ENCODE assay signal across 29 mouse cellular contexts in the genomic region with DNA sequence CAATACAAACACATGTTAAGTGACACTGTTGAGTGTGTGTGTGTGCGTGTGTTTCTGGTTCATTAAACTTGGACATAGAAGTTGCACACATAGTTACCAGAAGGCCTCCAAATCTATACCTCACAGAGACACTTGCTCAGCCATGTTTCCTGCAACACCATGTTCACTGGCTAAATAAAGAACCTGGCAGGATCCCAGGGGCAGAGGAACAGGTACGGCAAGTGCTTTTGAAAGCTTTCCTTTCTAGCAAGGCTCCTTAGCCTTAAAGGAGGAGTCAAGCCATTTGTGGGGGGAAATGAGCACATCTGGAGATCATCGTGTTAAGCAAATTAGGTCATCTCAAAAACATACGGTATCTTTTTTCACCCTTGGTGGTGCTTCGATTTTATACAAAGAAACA. TPM values are rescaled to one million over a fixed set of nuclear protein-coding genes. Genes with fewer than 3 reads are reported as not detected.
DNase-seq lines count a peak whose midpoint lies in the region; ATAC-seq and TF ChIP-seq lines count a peak whose summit lies in the region.
"Had no signal": no experiment of that assay in that cellular context is flagged by ENCODE, and none has a peak within 500 bp of the region (broad histone marks: within the 10 kb centered on the region; RNA-seq: fewer than 3 reads in every experiment).

No protein-coding gene starts in this region.

- H3K4me1 ChIP-seq in heart, adult 2 months (ENCODE audit: control insufficient read depth, insufficient read depth, low read length) = no peaks in the 10 kb centered on the region
- H3K4me1 ChIP-seq in lung, embryonic 14.5 days (ENCODE audit: insufficient read depth) = no peaks in the 10 kb centered on the region
- H3K4me1 ChIP-seq: hindbrain, embryonic 13.5 days had no signal

- ATAC-seq in lung, embryonic 14.5 days (ENCODE audit: insufficient read depth) = no peak
- ATAC-seq in megakaryocyte-erythroid progenitor cell, adult 5-6 weeks (replicated peaks; ENCODE audit: low FRiP score, low TSS enrichment, poor library complexity, severe bottlenecking) = no peak
- ATAC-seq: forebrain, embryonic 16.5 days; intestine, embryonic 16.5 days; midbrain, embryonic 16.5 days; Patski had no signal

- no peak for TF ChIP-seq POLR2A in heart, adult 2 months (IDR thresholded peaks at IDR 0.05; ENCODE audit: insufficient read depth, low read depth, low read length)

- H3K27me3 ChIP-seq in heart, adult 2 months (ENCODE audit: control insufficient read depth, insufficient read depth, low read length) = no peaks in the 10 kb centered on the region; the same call in 1 of the 2 replicates
- H3K27me3 ChIP-seq in lung, embryonic 14.5 days (ENCODE audit: insufficient read depth, low read length) = no peaks in the 10 kb centered on the region
- H3K27me3 ChIP-seq: embryonic facial prominence, embryonic 12.5 days; heart, embryonic 13.5 days; hindbrain, embryonic 13.5 days; liver, embryonic 15.5 days; lung, embryonic 15.5 days; Patski had no signal

- no peak for TF ChIP-seq EP300 in heart, adult 2 months (IDR thresholded peaks at IDR 0.05; ENCODE audit: insufficient read depth, low read depth, low read length)

- H3K9me3 ChIP-seq in lung, embryonic 14.5 days (ENCODE audit: low read depth, low read length) = no peaks in the 10 kb centered on the region
- H3K9me3 ChIP-seq: embryonic facial prominence, embryonic 12.5 days; heart, embryonic 13.5 days; hindbrain, embryonic 13.5 days; liver, embryonic 15.5 days; lung, embryonic 15.5 days had no signal

- no peak overlapping the region for H3K4me2 ChIP-seq in lung, embryonic 14.5 days
- H3K4me2 ChIP-seq: embryonic facial prominence, embryonic 12.5 days; heart, embryonic 13.5 days; hindbrain, embryonic 13.5 days; liver, embryonic 15.5 days; lung, embryonic 15.5 days; midbrain, embryonic 11.5 days had no signal

- WGBS in heart, adult 2 months = 41% methylated on average over 5 of the region's 5 CpGs
- 63% methylated on average over 5 of the region's 5 CpGs for WGBS in lung, embryonic 14.5 days

- H3K4me3 ChIP-seq in heart, adult 2 months = no peak overlapping the region
- H3K4me3 ChIP-seq in lung, embryonic 14.5 days (ENCODE audit: low read depth, low read length) = no peak overlapping the region
- H3K4me3 ChIP-seq: embryonic facial prominence, embryonic 12.5 days; heart, embryonic 13.5 days; hindbrain, embryonic 13.5 days; liver, embryonic 15.5 days; lung, embryonic 15.5 days had no signal

- peak; percentile 25 to 36 for DNase-seq in heart, adult 18-20 months
- DNase-seq in heart, adult 2 months = no peak
- peak; percentile 26 for DNase-seq in lung, embryonic 14.5 days
- no peak for DNase-seq in lung, postnatal 4 days
- DNase-seq in urinary bladder, postnatal 36 days (ENCODE audit: low spot score in 2 of 2) = peak; percentile 11 to 19
- DNase-seq in urinary bladder, adult 2 months (ENCODE audit: low spot score) = no peak
- DNase-seq: adrenal gland, postnatal 14 days; cerebellum, adult 11 months; cerebellum, adult 9-10 months; cerebellum, postnatal 36 days; kidney, adult 8-10 months; spleen, adult 18-20 months; thymus, adult 18-20 months; thymus, postnatal 4 days had no signal

- intact Hi-C loops in heart, adult 2 months (cut with DNase I) = no loop called here

- H3K36me3 ChIP-seq in heart, adult 2 months (ENCODE audit: control insufficient read depth, insufficient read depth, low read length) = no peaks in the 10 kb centered on the region
- no peaks in the 10 kb centered on the region for H3K36me3 ChIP-seq in lung, embryonic 14.5 days (ENCODE audit: insufficient read depth)
- H3K36me3 ChIP-seq: embryonic facial prominence, embryonic 12.5 days; heart, embryonic 13.5 days; hindbrain, embryonic 13.5 days; lung, embryonic 15.5 days had no signal

- H3K9ac ChIP-seq in heart, adult 2 months (ENCODE audit: low read depth, low read length) = no peak overlapping the region
- H3K9ac ChIP-seq in lung, embryonic 14.5 days = no peak overlapping the region
- H3K9ac ChIP-seq: embryonic facial prominence, embryonic 12.5 days; heart, embryonic 13.5 days; hindbrain, embryonic 13.5 days; liver, embryonic 15.5 days; lung, embryonic 15.5 days had no signal

- H3K79me2 ChIP-seq in heart, adult 2 months (replicated peaks; ENCODE audit: control insufficient read depth, insufficient read depth, low read length) = no peaks in the 10 kb centered on the region

- no peak for TF ChIP-seq CTCF in heart, adult 2 months (IDR thresholded peaks at IDR 0.05)
- TF ChIP-seq CTCF in lung, embryonic 14.5 days (IDR thresholded peaks at IDR 0.05; ENCODE audit: low read depth) = no peak

- no peak overlapping the region for H3K27ac ChIP-seq in heart, adult 2 months
- H3K27ac ChIP-seq in lung, embryonic 14.5 days (ENCODE audit: low read depth) = no peak overlapping the region
- H3K27ac ChIP-seq: embryonic facial prominence, embryonic 12.5 days; heart, embryonic 13.5 days; hindbrain, embryonic 13.5 days; kidney, postnatal 0 days; liver, embryonic 15.5 days; lung, embryonic 15.5 days had no signal

RNA-seq across cellular contexts. Expression of a gene that starts 6.7 kb away (rescaled TPM):
- under 1 TPM; 0.15 to 0.20 TPM for total RNA-seq in heart, adult 18-20 months (2021)
- total RNA-seq in heart, adult 2 months (2021) = under 1 TPM in 1 of 2 experiments, not detected in 1; 0.68 TPM
- 0.29 and 0.82 TPM in 2 replicates for polyA plus RNA-seq in heart, adult 2 months (2012; rRNA removed)
- 0.91 and 1.3 TPM in 2 replicates for polyA plus RNA-seq in lung, embryonic 14.5 days (2014; fragmentation: Nextera tagmentation; extraction: Ambion mirVana)
- polyA plus RNA-seq in urinary bladder, adult 2 months (2012; rRNA removed) = 0.21 and 0.49 TPM in 2 replicates
- total RNA-seq in megakaryocyte-erythroid progenitor cell, adult 5-6 weeks (2014; fragmentation: Nextera tagmentation) = 0.70 and 1.1 TPM in 2 replicates
- 3.0 TPM in 2 replicates for total RNA-seq in megakaryocyte-erythroid progenitor cell, adult 5-6 weeks (2017)
- total RNA-seq: gastrocnemius, adult 8-10 months; liver, adult 2 months; MEL had no signal
- polyA plus RNA-seq: Patski had no signal

Comparison
In these comparisons a context has a peak if more than half of its experiments do, and no peak if none do; other contexts are left out.
1. DNase-seq: peak in heart, adult 18-20 months (2 of 2), lung, embryonic 14.5 days (single experiment) and urinary bladder, postnatal 36 days (2 of 2); none in heart, adult 2 months (0 of 2), lung, postnatal 4 days (0 of 2) and urinary bladder, adult 2 months (single experiment).